Mouse (Mus musculus) left cerebral cortex, postnatal 36 days (tissue): ENCODE results near the gene Prdm16. TPM values are rescaled to one million over a fixed set of nuclear protein-coding genes. Genes with fewer than 3 reads are reported as not detected.

Experiments used
- DNase-seq, 2 experiments: peaks; one replicate each; pipeline ENCODE4 v3.0.0; 2021 to 2022; ENCODE audit warnings: low spot score in 2 of 2, mixed read lengths in 1 of 2
- intact Hi-C: fragments of 180-260 bp; cut with DNase I; formaldehyde crosslinking; loops from one replicate; pipeline ENCODE4 v1.15.1; 2025
- total RNA-seq, 2 experiments: library from RNA; stranded (reverse); gene quantifications; 2 replicates each; pipeline ENCODE4 v1.2.3; 2021

Prdm16 gene
- total RNA-seq, 2 experiments from 2014 or later: 7.2 to 9.7 TPM

GRCm38 (mm10) chr4:154269520-154269919 lies 367.2 kb downstream of the Prdm16 start:
- intact Hi-C loops: no loop called here
- no peak for DNase-seq

GRCm38 (mm10) chr4:154267511-154267910 lies 369.2 kb downstream of the Prdm16 start:
- intact Hi-C loops: no loop called here
- no peak for DNase-seq

Other genes with a start within 250 kb of the Prdm16 start
- not detected for gene Actrt2, start 31.0 kb upstream of the Prdm16 start, total RNA-seq
- 1 to 10 TPM; 3.1 to 3.6 TPM for gene Ttc34, start 200.6 kb upstream of the Prdm16 start, total RNA-seq
- gene Mmel1, start 232.7 kb upstream of the Prdm16 start, total RNA-seq: under 1 TPM; 0.49 to 1.00 TPM